Mouse (Mus musculus): ENCODE data around the gene Fdxr. TPM values are rescaled to one million over a fixed set of nuclear protein-coding genes. Genes with fewer than 3 reads are reported as not detected.
A peak's percentile ranks its signal among the peaks of the same experiment; 100 is the strongest.

Fdxr gene
- polyA plus RNA-seq, 2 experiments = 12.3 to 13.7 TPM

DNA sequence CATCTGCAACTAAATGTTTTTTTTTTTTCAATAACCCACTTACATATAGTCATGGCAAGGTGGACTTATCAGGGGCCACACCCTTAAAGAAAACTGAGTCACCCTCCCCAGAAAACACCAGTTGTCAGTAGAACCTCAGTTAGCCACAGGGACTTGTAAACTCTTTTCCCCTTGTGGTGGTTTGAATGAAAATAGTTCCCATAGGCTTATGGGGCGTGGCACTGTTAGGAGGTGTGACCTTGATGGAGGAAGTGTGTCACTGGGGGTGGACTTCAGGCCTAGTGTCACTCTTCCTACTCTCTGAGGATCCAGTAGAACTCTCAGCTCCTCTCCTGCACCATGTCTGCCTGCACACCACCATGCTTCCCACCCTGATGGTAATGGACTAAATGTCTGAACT, 2.9 kb upstream of the Fdxr start:
- Histone ChIP-seq H3K27me3 (ENCODE audit: control insufficient read depth, insufficient read depth, low read length) (no peaks in the 10 kb centered on the region), H3K9me3 (ENCODE audit: control insufficient read depth, low read length) (no peaks in the 10 kb centered on the region), H3K4me3 (ENCODE audit: insufficient read depth in 1 of 2, low read depth in 2 of 2, low read length in 2 of 2) (no peak overlapping the region), H3K9ac (replicated peaks) (no peak overlapping the region), H3K27ac (no peak overlapping the region), H3K4me2 (ENCODE audit: low read depth) (no peak overlapping the region), H3K4me1 (replicated peaks; ENCODE audit: control insufficient read depth in 2 of 2, insufficient read depth in 2 of 2, low read length in 1 of 2) (peaks cover 8 to 30% of the 10 kb centered on the region in 2 experiments), H3K36me3 (replicated peaks; ENCODE audit: control insufficient read depth, insufficient read depth, low read depth) (no peaks in the 10 kb centered on the region)
- DNase-seq (ENCODE audit: low read depth in 3 of 3, low spot score in 3 of 3) = peak; percentile 62 to 67 (median 67)
- no peak for ATAC-seq (ENCODE audit: insufficient read depth)
- TF ChIP-seq CTCF (IDR thresholded peaks at IDR 0.05; ENCODE audit: low read depth) (no peak), EP300 (IDR thresholded peaks at IDR 0.05; ENCODE audit: low read depth) (no peak)
- WGBS (ENCODE audit: insufficient replicate concordance) = 33% methylated on average over 1 of the region's 1 CpGs

DNA sequence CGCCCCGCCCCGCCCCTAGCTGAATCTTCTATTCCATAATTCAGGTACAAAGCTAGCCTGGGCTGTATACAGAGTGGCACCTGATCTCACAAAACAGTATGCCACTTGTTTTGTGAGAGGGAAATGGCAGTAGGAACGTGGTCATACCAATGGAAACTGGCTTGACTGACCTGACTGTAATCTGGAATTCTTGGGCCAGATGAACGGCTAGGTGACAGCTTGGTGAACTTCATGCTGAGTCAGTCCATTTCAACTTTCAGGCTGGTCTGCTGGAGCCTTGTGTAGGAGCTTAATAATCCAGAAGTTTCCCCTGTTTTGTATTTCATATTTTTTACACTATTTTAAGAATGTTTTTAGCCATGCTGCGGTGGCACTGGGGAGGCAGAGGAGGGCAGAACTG, 1.3 kb upstream of the Fdxr start:
- peak overlapping the region; percentile 64 for H3K9ac ChIP-seq (replicated peaks)
- H3K4me3 ChIP-seq (ENCODE audit: insufficient read depth in 1 of 2, low read depth in 2 of 2, low read length in 2 of 2) = peak overlapping the region in 1 of 2 experiments; percentile 77; a peak in 2 of 4 replicates
- no peaks in the 10 kb centered on the region for H3K36me3 ChIP-seq (replicated peaks; ENCODE audit: control insufficient read depth, insufficient read depth, low read depth)
- no peaks in the 10 kb centered on the region for H3K27me3 ChIP-seq (ENCODE audit: control insufficient read depth, insufficient read depth, low read length)
- H3K9me3 ChIP-seq (ENCODE audit: control insufficient read depth, low read length) = no peaks in the 10 kb centered on the region
- peak overlapping the region; percentile 99 for H3K4me2 ChIP-seq (ENCODE audit: low read depth)
- H3K27ac ChIP-seq = no peak overlapping the region; the same call in 1 of the 2 replicates
- DNase-seq (ENCODE audit: low read depth in 3 of 3, low spot score in 3 of 3) (no peak), ATAC-seq (ENCODE audit: insufficient read depth) (no peak)
- H3K4me1 ChIP-seq (replicated peaks; ENCODE audit: control insufficient read depth in 2 of 2, insufficient read depth in 2 of 2, low read length in 1 of 2) = peaks cover 8 to 30% of the 10 kb centered on the region in 2 experiments
- 59% methylated on average over 6 of the region's 6 CpGs for WGBS (ENCODE audit: insufficient replicate concordance)
- TF ChIP-seq EP300 (IDR thresholded peaks at IDR 0.05; ENCODE audit: low read depth) (no peak), CTCF (IDR thresholded peaks at IDR 0.05; ENCODE audit: low read depth) (no peak)

DNA sequence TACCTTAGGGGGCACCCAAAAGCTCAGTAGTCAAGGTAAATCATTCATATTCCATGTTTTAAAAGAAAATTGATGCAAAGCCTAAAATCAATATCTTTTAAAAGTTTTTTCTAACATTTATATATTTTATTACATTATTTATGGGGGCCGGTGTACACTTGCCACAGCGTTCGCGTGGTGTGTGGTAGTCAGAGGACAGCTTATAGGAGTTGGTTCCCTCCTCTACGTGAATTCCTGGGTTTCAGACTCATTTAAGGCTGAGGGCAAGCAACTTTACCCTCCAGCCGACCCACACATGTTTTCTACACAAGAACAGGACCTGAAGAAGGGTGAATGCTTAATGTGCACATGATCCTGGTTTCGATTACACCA, 740 bp upstream of the Fdxr start:
- Histone ChIP-seq H3K36me3 (replicated peaks; ENCODE audit: control insufficient read depth, insufficient read depth, low read depth) (no peaks in the 10 kb centered on the region), H3K9me3 (ENCODE audit: control insufficient read depth, low read length) (no peaks in the 10 kb centered on the region), H3K4me1 (replicated peaks; ENCODE audit: control insufficient read depth in 2 of 2, insufficient read depth in 2 of 2, low read length in 1 of 2) (peaks cover 8 to 30% of the 10 kb centered on the region in 2 experiments), H3K4me2 (ENCODE audit: low read depth) (peak overlapping the region; percentile 99), H3K9ac (replicated peaks) (peak overlapping the region; percentile 64), H3K4me3 (ENCODE audit: insufficient read depth in 1 of 2, low read depth in 2 of 2, low read length in 2 of 2) (peak overlapping the region; percentile 77 to 97), H3K27me3 (ENCODE audit: control insufficient read depth, insufficient read depth, low read length) (no peaks in the 10 kb centered on the region), H3K27ac (peak overlapping the region; percentile 77)
- DNase-seq (ENCODE audit: low read depth in 3 of 3, low spot score in 3 of 3) = no peak
- WGBS (ENCODE audit: insufficient replicate concordance) = 14% methylated on average over 7 of the region's 7 CpGs
- ATAC-seq (ENCODE audit: insufficient read depth) = no peak; the same call in 1 of the 2 replicates
- no peak for TF ChIP-seq CTCF (IDR thresholded peaks at IDR 0.05; ENCODE audit: low read depth)
- no peak for TF ChIP-seq EP300 (IDR thresholded peaks at IDR 0.05; ENCODE audit: low read depth)

DNA sequence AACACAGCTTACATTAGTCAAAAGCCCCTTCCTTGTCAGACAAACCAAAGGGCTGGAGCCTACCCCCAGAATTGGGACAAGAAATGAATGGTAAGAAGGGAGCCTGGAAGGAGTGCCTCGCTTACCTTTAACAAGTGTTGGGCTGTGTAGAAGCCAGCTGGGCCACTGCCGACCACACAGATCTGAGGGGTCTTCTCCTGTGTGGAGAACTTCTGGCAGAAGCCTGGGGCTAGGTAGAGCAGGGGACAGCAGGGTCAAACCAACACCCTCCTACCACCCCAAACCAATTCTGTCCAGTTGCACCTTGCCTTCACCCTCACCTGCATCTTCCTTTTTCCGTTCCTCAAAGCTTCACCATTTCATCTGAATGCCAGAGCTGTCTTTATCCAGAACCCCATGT, 896 bp downstream of the Fdxr start:
- Histone ChIP-seq H3K27ac (no peak overlapping the region), H3K9me3 (ENCODE audit: control insufficient read depth, low read length) (no peaks in the 10 kb centered on the region), H3K4me1 (replicated peaks; ENCODE audit: control insufficient read depth in 2 of 2, insufficient read depth in 2 of 2, low read length in 1 of 2) (peaks cover 8 to 30% of the 10 kb centered on the region in 2 experiments), H3K36me3 (replicated peaks; ENCODE audit: control insufficient read depth, insufficient read depth, low read depth) (no peaks in the 10 kb centered on the region), H3K4me3 (ENCODE audit: insufficient read depth in 1 of 2, low read depth in 2 of 2, low read length in 2 of 2) (peak overlapping the region; percentile 60 to 77; a peak in 3 of 4 replicates), H3K4me2 (ENCODE audit: low read depth) (peak overlapping the region; percentile 99), H3K27me3 (ENCODE audit: control insufficient read depth, insufficient read depth, low read length) (no peaks in the 10 kb centered on the region), H3K9ac (replicated peaks) (peak overlapping the region; percentile 79; the same call in 1 of the 2 replicates)
- no peak for DNase-seq (ENCODE audit: low read depth in 3 of 3, low spot score in 3 of 3)
- ATAC-seq (ENCODE audit: insufficient read depth) = no peak
- TF ChIP-seq EP300 (IDR thresholded peaks at IDR 0.05; ENCODE audit: low read depth) = no peak
- no peak for TF ChIP-seq CTCF (IDR thresholded peaks at IDR 0.05; ENCODE audit: low read depth)
- 43% methylated on average over 3 of the region's 3 CpGs for WGBS (ENCODE audit: insufficient replicate concordance)

DNA sequence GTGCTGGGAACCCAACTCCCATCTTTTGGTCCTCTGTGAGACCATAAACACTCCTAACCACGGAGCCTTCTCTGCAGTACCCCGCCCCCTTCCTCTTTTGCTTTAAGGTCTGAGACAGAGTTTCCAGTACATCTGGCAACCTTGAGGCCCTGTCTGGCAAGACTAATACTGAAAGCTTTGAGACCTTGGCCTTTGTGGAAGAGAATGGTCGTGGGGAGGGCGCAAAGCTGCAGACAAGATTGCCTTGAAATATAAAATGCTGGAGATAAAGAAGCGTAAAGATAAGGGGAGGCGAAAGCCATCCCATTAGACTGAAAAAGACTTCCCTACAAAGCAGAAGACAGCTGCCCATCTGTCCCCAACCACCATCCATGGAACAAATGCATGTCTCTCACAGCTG, 1.3 kb downstream of the Fdxr start:
- DNase-seq (ENCODE audit: low read depth in 3 of 3, low spot score in 3 of 3) (no peak), ATAC-seq (ENCODE audit: insufficient read depth) (no peak)
- Histone ChIP-seq H3K4me2 (ENCODE audit: low read depth) (peak overlapping the region; percentile 99), H3K4me3 (ENCODE audit: insufficient read depth in 1 of 2, low read depth in 2 of 2, low read length in 2 of 2) (peak overlapping the region in 1 of 2 experiments; percentile 3; a peak in 1 of 4 replicates), H3K9me3 (ENCODE audit: control insufficient read depth, low read length) (no peaks in the 10 kb centered on the region), H3K27ac (no peak overlapping the region), H3K27me3 (ENCODE audit: control insufficient read depth, insufficient read depth, low read length) (no peaks in the 10 kb centered on the region), H3K36me3 (replicated peaks; ENCODE audit: control insufficient read depth, insufficient read depth, low read depth) (no peaks in the 10 kb centered on the region), H3K9ac (replicated peaks) (no peak overlapping the region), H3K4me1 (replicated peaks; ENCODE audit: control insufficient read depth in 2 of 2, insufficient read depth in 2 of 2, low read length in 1 of 2) (peaks cover 8 to 30% of the 10 kb centered on the region in 2 experiments)
- WGBS (ENCODE audit: insufficient replicate concordance) = 31% methylated on average over 6 of the region's 6 CpGs
- TF ChIP-seq CTCF (IDR thresholded peaks at IDR 0.05; ENCODE audit: low read depth) (no peak), EP300 (IDR thresholded peaks at IDR 0.05; ENCODE audit: low read depth) (no peak)

Data from liver, embryonic 14.5 days (tissue).